Mouse (Mus musculus) bone marrow, adult 2 months (tissue): ENCODE results near the gene Crybg3. TPM values are rescaled to one million over a fixed set of nuclear protein-coding genes. Genes with fewer than 3 reads are reported as not detected.

Source experiments
- H3K27ac ChIP-seq: fragments of 200-500 bp; 2 replicates; pipeline ENCODE4 v1.5.1; 2012; ENCODE audit warnings: low read depth, mild to moderate bottlenecking, control low read depth, inconsistent platforms, low read length; ENCODE audit not compliant: control insufficient read depth, poor library complexity, insufficient read depth
- H3K4me1 ChIP-seq: fragments of 200-500 bp; 2 replicates; pipeline ENCODE4 v1.6.1; 2011; ENCODE audit warnings: low read length; ENCODE audit not compliant: control insufficient read depth, insufficient read depth
- H3K4me3 ChIP-seq: fragments of 200-500 bp; replicated peaks from 2 replicates; pipeline ENCODE3; 2011; ENCODE audit warnings: mild to moderate bottlenecking, low read depth, low read length, control low read depth; ENCODE audit not compliant: control insufficient read depth
- CTCF ChIP-seq: fragments of 200-500 bp; IDR thresholded peaks from 2 replicates; pipeline ENCODE4 v1.5.1; 2011; ENCODE audit warnings: low read length, control low read depth; ENCODE audit not compliant: control insufficient read depth, insufficient read depth
- POLR2A ChIP-seq: fragments of 200-500 bp; IDR thresholded peaks from 2 replicates; pipeline ENCODE4 v1.6.1; 2011; ENCODE audit warnings: low read depth, mild to moderate bottlenecking, control low read depth, low read length, borderline replicate concordance; ENCODE audit not compliant: control insufficient read depth
- WGBS: fragments of 180-500 bp; shearing (Covaris S2); methylation state at CpG from one replicate; pipeline ENCODE4 v1.1.7; 2018; 5-methylcytosine and 5-hydroxymethylcytosine counted together
- polyA plus RNA-seq: library from polyadenylated mRNA; stranded (reverse); fragments of >200 nt; gene quantifications from 2 replicates; pipeline ENCODE4 v1.2.4, GENCODE M21; 2011; ENCODE audit warnings: low replicate concordance; ENCODE audit not compliant: missing spikeins, insufficient read depth, insufficient read length

Gene Crybg3
- polyA plus RNA-seq, 1 experiment: 6.1 TPM

- Histone ChIP-seq H3K4me3 (no peak overlapping the region), H3K4me1 (no peaks in the 10 kb centered on the region), H3K27ac (no peak overlapping the region)
- 80% methylated on average over 7 of the region's 7 CpGs for WGBS
- TF ChIP-seq POLR2A (no peak), CTCF (no peak)
Observed at GRCm38 (mm10) chr16:59444880-59445559, 155.8 kb downstream of the Crybg3 start.

Other genes starting within 250 kb of the Crybg3 start
- not detected in 2 replicates for gene Olfr209, start 237.0 kb downstream of the Crybg3 start, polyA plus RNA-seq
- gene Gabrr3, start 193.6 kb downstream of the Crybg3 start, polyA plus RNA-seq: not detected in 2 replicates
- 10.4 and 14.6 TPM in 2 replicates for gene Riox2, start 129.2 kb downstream of the Crybg3 start, polyA plus RNA-seq
- gene Arl6, start 38.4 kb upstream of the Crybg3 start, polyA plus RNA-seq: 3.4 and 4.1 TPM in 2 replicates